Mouse (Mus musculus): ENCODE measurements around the gene Lclat1. TPM values are rescaled to one million over a fixed set of nuclear protein-coding genes. Genes with fewer than 3 reads are reported as not detected.
"Not testable (repeated sequence)": the region's sequence is repeated elsewhere in the genome, so short reads cannot be mapped to it uniquely, and the experiment has no call there.

Lclat1 gene
- polyA plus RNA-seq, 2 experiments from 2014 or later: 83.5 to 84.1 TPM

- peak; percentile 38 for ATAC-seq
Measured at GRCm38 (mm10) chr17:73142445-73142844, 34.7 kb downstream of the Lclat1 start.

DNA sequence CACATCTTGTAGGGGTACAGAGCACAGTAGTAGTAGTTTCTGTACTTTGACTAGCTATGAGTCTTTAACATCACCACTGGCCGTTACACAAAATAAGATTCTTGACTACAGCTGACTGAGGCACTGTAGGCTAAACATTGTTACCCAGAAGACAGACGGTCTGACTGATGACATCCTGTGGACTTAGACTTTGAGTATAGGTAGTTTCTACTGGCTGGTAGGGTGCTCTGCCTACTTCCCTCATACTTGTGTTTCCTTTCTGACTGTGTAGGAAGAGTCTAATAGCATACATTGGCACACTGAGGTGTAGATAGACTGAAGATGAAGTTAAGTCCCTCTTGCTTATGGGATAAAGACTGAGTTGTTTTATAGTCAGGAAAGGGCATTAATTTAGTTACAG is 37.6 kb downstream of the Lclat1 start:
- peak; percentile 69 for ATAC-seq

GRCm38 (mm10) chr17:73148607-73149006 is 40.8 kb downstream of the Lclat1 start:
- ATAC-seq: no peak

- not testable (repeated sequence) for ATAC-seq
Measured at GRCm38 (mm10) chr17:73152790-73153525, 45.2 kb downstream of the Lclat1 start.

DNA sequence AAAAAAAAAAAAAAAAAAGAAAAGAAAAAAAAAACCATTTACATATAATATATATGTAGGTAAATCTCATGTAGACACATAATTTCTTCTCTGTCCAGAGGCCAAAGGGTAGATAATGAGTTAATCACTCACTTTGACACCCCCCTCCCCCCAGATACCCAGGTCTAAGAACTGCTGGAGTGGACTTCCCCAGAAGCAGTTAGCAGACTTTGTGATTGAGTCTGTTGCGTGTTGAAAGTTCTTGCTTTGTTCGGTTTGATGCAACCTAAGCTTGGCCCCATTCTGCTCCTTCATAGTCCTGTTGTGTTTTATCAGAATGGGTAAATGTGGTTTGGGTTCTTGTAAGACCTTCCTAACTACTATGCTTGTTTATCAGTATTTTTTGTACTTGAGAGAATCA is 45.9 kb downstream of the Lclat1 start:
- peak; percentile 28 for ATAC-seq

GRCm38 (mm10) chr17:73156606-73157005 is 48.8 kb downstream of the Lclat1 start:
- no peak for ATAC-seq

- ATAC-seq: peak; percentile 28
Measured at GRCm38 (mm10) chr17:73161795-73162194, 54.0 kb downstream of the Lclat1 start.

DNA sequence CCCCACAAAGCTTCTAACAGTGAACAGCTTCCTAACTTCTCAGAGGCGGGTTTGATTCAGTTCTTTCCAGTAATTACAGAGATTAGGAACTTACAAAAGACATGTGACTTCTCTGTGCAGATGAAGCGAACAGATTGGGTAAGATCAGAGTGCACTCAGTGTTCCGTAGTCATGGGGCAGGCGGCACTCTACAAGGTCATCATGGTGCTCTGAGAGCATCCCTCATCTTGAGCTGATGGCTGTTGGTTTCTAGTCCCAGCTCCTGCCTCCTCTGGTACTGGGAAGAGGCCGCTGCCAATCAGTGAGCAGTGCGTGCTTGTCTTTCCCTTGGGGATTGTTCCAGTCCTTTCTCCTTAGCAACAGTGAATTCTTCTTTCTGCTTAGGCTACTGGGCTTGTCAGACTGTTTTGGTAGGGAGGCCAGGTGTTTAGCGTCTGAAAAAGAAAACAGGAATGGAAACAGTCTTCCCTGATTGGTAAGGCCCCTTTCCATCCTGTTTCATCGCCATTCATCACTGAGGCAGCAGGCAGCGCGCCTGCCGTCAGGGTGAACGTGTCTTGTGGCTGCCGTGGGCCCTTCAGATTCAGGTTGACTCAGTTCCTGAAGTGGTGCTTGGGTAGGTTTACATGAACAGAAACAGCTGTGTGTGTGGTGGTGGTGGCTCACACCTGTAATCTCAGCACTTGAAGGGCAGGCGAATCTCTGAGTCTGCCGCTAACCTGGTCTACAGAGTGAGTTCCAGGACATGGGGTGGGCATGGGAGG is 54.8 kb downstream of the Lclat1 start:
- ATAC-seq: peak; percentile 70

DNA sequence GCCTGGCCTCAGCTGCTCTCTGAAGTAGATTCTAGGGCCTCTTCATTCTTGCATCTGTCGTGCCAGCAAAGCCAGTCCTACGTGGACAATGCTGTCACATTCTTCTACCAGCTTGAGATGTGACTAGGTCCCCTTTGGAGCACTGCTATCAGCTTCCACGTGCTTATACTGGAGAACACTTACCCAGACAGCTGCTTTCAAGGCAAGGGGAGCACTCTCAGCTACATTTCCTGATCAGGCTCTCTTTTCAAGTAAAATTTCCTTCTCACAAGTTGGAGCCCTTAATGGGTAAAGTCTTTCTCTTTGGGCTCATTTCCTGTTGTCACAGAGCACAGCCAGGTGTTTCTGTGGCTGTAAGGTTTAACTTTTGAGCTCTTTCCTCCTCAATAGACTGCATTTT is 55.8 kb downstream of the Lclat1 start:
- ATAC-seq: peak; percentile 44

DNA sequence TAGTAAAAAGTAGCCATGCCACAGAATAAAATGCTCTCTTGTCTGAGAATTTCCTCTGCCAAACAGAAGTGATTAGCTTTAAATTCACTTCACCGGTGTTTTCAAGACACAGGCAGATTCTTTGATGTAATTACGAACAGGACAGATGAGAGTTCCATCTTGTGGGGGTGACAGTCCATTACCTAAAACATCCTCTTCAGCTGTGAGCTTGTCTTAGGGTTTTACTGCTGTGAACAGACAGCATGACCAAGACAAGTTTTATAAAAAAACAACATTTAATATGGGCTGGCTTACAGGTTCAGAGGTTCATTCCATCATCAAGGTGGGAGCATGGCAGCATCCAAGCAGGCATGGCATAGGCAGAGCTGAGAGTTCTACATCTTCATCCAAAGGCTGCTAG is 56.3 kb downstream of the Lclat1 start:
- peak; percentile 7 for ATAC-seq

GRCm38 (mm10) chr17:73169461-73169860 is 61.7 kb downstream of the Lclat1 start:
- ATAC-seq: peak; percentile 49

DNA sequence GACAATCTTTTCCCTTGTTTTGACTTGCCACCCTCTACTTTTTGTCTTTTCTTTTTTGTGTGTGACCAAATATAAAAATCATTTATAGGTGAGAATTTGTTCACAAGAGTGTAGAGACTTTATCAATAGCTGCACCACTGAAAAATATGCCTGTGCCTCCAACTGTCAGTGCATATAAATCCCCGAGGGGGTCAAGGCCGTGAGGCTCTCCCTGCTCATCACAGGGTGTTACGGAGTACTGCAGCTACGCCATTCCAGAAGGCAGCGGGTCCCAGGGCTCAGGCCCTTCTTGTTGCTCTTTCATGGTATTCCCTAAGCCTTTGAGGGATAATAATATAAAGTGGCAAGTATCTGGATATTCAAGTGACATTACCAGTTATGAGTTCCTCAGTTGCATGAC is 62.4 kb downstream of the Lclat1 start:
- ATAC-seq: no peak

- peak; percentile 72 for ATAC-seq
Measured at GRCm38 (mm10) chr17:73174083-73174562, 66.3 kb downstream of the Lclat1 start.

- peak; percentile 56 for ATAC-seq
Measured at GRCm38 (mm10) chr17:73175720-73176119, 67.9 kb downstream of the Lclat1 start.

- ATAC-seq: no peak
Measured at GRCm38 (mm10) chr17:73177079-73177478, 69.3 kb downstream of the Lclat1 start.

DNA sequence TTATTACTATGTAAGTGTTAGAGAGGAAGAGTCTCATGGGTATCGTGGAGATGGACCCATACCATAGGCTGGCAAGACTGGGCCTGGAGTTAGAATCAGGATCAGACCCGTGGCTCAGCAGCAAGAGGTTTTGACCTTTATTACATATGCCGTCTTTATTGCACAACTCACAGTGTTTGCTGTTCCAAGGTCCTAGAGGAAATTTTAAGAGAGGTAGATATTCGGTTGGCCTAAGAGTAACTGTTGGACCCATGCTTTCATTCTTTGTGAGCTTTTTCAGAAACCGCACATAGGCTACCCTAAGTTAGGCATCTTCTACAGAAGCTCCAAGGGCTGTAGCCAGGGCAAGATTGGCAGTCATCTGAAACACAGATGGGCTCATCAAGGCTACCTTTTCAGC is 79.1 kb downstream of the Lclat1 start:
- ATAC-seq: no peak

- no peak for ATAC-seq
Measured at GRCm38 (mm10) chr17:73194146-73194545, 86.4 kb downstream of the Lclat1 start.

- ATAC-seq: no peak
Measured at GRCm38 (mm10) chr17:73194575-73194974, 86.8 kb downstream of the Lclat1 start.

DNA sequence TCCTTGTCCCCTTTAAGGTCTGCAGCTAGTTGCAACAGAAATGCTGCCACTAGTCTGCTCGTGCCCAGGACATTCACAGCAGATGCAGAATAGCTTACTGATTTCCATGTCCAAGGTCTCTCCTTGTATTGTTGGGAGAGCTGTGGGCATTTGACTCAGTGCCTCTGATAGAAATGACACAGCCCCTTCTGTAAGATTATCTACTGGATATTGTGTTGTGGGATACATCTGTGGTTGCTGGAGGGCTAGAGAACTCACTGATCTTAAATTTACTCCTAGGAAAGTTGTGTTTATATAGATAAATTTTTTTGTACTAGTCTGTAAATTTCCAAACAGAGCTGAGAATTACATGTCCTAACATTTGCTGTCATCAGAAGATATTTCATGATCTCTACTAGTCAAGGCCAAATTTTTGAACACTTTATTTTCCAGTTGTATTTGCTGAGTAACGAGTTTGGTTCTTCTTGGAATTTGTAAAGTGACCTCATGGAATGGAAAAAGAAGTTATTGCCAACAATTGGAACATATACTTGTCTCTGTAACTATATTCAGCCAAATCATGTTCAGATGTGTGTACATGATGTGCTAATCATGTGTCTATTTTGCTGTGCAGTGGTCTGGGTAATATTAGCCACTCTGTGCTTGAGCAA is 87.4 kb downstream of the Lclat1 start:
- no peak for ATAC-seq

GRCm38 (mm10) chr17:73196139-73196538 is 88.4 kb downstream of the Lclat1 start:
- peak; percentile 31 for ATAC-seq

DNA sequence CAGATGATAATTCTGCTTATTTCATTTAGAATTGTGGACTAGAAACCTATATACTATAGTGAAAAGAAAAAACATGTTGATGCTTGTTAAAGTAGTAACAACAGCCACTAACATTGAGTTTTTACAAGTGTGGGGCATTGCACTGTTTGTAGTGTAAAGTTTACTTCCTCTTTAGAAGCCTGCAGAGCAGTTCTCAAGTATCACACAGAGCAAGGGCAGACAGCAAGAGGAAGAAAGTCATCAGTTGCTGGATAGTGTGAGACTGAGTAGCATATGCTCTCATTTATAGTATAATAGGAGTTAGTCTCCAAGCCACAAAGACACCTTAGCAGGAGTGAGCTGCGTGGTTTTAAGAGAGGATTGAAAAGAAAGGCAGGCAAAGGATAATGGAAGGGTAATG is 89.9 kb downstream of the Lclat1 start:
- no peak for ATAC-seq

DNA sequence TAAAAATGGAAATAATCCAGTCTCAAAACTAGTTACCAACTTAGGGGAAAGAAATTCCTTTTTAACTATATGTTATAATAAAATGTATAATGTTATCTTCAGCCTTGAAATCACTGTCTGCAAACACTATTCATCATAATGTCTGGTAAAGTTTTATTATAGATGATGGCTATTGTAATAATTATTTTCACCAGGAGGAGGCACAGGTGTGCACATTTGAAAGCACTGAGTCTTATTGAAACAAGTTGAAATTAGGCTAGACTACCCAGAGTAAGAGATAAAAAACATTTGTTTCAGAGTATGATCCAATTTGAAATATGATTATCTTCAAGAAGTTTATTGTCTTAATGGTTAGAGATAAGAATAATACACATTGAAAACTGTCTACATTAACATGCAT is 91.6 kb downstream of the Lclat1 start:
- ATAC-seq: peak; percentile 78

- ATAC-seq: no peak
Measured at GRCm38 (mm10) chr17:73200380-73200779, 92.6 kb downstream of the Lclat1 start.

Data from CD4-positive, CD25-positive, alpha-beta regulatory T cell, adult 4 months (primary cell).